Mouse (Mus musculus): ENCODE results near the gene Klf2. TPM values are rescaled to one million over a fixed set of nuclear protein-coding genes. Genes with fewer than 3 reads are reported as not detected.

Klf2 gene
- polyA plus RNA-seq (2012; ENCODE audit: low replicate concordance), result 116 and 306 TPM in 2 replicates

DNA sequence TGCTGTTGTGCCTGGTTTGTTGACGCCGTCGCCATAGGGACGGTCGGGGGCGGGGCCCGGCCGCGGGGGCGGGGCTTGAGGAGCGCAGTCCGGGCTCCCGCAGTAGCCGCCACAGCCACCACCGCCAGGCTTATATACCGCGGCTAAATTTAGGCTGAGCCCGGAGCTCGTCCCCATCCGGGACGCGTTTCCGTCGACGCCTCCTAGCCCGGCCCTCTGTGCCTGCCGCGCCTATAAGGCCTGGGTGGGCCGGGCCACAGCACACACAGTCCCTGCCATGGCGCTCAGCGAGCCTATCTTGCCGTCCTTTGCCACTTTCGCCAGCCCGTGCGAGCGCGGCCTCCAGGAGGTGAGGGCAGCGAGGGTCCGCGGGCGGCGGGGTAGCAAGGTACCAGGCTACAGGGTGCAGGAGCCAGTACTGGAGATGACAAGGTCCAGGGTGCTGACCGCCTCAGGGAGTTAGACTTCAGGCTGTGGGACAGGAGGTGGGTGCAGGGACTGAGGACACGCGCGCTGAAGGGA, at the start of gene Klf2:
Klf2 (plus strand) TSS at position 233 of the 522 bp plus-strand sequence.

DNA sequence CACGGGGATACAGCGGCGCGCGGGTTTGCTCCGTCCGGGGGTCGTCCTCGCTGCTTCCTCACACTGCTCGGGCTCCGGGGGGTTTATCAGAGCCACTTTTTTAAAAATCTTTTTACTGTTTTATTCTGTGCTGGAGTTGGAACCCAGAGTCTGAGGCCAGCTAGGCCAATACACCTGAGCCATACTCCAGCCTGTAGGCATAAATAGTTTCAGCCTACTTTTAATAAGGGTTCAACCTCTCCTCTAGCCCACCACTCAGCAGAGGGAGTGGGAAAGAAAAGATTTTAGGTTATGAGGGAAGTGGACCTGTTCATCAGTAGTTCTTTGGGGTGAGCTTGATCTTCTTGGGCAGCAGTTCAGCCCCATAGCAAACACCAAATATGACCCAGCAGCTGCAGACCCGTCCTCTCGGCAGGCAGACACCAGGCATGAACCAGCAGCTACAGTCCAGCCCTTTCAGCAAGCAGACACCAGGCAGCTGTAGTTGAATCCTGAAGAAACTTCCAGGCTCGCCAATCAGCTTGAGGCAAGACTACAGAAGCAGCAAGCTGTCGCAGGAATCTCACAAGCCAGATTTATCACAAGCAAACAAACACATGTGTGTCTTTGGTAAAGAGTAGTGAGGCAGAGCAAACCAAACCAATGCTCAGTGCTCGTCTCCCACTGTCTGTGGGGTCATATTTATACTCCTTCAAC, 13.5 kb upstream of the Klf2 start, which contains the start of gene Gm10282:
Gm10282 (minus strand) TSS at position 51 of the 696 bp plus-strand sequence.

Other genes with a start within 250 kb of the Klf2 start
- 0.06 TPM in 1 of 2 replicates, not detected in the other for gene Olfr373, start 235.9 kb upstream of the Klf2 start, polyA plus RNA-seq (2012; ENCODE audit: low replicate concordance)
- 0.02 TPM in 1 of 2 replicates, not detected in the other for gene Olfr374, start 212.0 kb upstream of the Klf2 start, polyA plus RNA-seq (2012; ENCODE audit: low replicate concordance)
- gene Tpm4, start 184.1 kb upstream of the Klf2 start, polyA plus RNA-seq (2012; ENCODE audit: low replicate concordance), result 15.1 and 15.6 TPM in 2 replicates
- gene Rab8a, start 157.8 kb upstream of the Klf2 start, polyA plus RNA-seq (2012; ENCODE audit: low replicate concordance), result 24.9 and 70.2 TPM in 2 replicates
- 4.4 and 24.5 TPM in 2 replicates for gene Hsh2d, start 129.4 kb upstream of the Klf2 start, polyA plus RNA-seq (2012; ENCODE audit: low replicate concordance)
- not detected in 2 replicates for gene Cib3, start 106.2 kb upstream of the Klf2 start, polyA plus RNA-seq (2012; ENCODE audit: low replicate concordance)
- gene Gm11034, start 105.4 kb upstream of the Klf2 start, polyA plus RNA-seq (2012; ENCODE audit: low replicate concordance), result not detected in 2 replicates
- gene Fam32a, start 99.3 kb upstream of the Klf2 start, polyA plus RNA-seq (2012; ENCODE audit: low replicate concordance), result 18.2 and 24.8 TPM in 2 replicates
- 191 and 210 TPM in 2 replicates for gene Ap1m1, start 79.0 kb upstream of the Klf2 start, polyA plus RNA-seq (2012; ENCODE audit: low replicate concordance)
- gene Gm10282, start 13.8 kb upstream of the Klf2 start, polyA plus RNA-seq (2012; ENCODE audit: low replicate concordance), result 10.7 and 26.0 TPM in 2 replicates
- 8.6 and 16.4 TPM in 2 replicates for gene Eps15l1, start 102.4 kb downstream of the Klf2 start, polyA plus RNA-seq (2012; ENCODE audit: low replicate concordance)
- gene Calr3, start 124.8 kb downstream of the Klf2 start, polyA plus RNA-seq (2012; ENCODE audit: low replicate concordance), result not detected in 2 replicates
- gene 1700030K09Rik, start 124.8 kb downstream of the Klf2 start, polyA plus RNA-seq (2012; ENCODE audit: low replicate concordance), result 1.0 and 3.1 TPM in 2 replicates
- gene Cherp, start 156.2 kb downstream of the Klf2 start, polyA plus RNA-seq (2012; ENCODE audit: low replicate concordance), result 282 and 303 TPM in 2 replicates
- gene Slc35e1, start 173.6 kb downstream of the Klf2 start, polyA plus RNA-seq (2012; ENCODE audit: low replicate concordance), result 9.3 and 19.8 TPM in 2 replicates
- gene Med26, start 229.2 kb downstream of the Klf2 start, polyA plus RNA-seq (2012; ENCODE audit: low replicate concordance), result 46.0 and 63.2 TPM in 2 replicates